Mouse (Mus musculus) kidney, embryonic 15.5 days (tissue): ENCODE data around the gene Slc23a4. TPM values are rescaled to one million over a fixed set of nuclear protein-coding genes. Genes with fewer than 3 reads are reported as not detected.

Experiments
- ATAC-seq: fragments of 200-750 bp; cut with Nextera tagmentation; replicated peaks from 2 replicates; pipeline ENCODE4 v1.8.0; 2017; ENCODE audit warnings: moderate TSS enrichment; ENCODE audit not compliant: low FRiP score
- H3K27ac ChIP-seq: fragments of 300-500 bp; sonication (generic); 2 replicates; pipeline ENCODE4 v1.5.1; 2015; ENCODE audit warnings: mild to moderate bottlenecking, inconsistent platforms
- H3K27me3 ChIP-seq: fragments of 300-500 bp; sonication (generic); 2 replicates; pipeline ENCODE4 v1.6.1; 2015; ENCODE audit warnings: inconsistent platforms
- H3K36me3 ChIP-seq: fragments of 300-500 bp; sonication (generic); 2 replicates; pipeline ENCODE4 v1.6.1; 2015; ENCODE audit warnings: inconsistent platforms
- H3K4me1 ChIP-seq: fragments of 300-500 bp; sonication (generic); 2 replicates; pipeline ENCODE4 v1.6.1; 2015; ENCODE audit warnings: inconsistent platforms
- H3K4me2 ChIP-seq: fragments of 300-500 bp; sonication (generic); 2 replicates; pipeline ENCODE4 v1.6.1; 2015; ENCODE audit warnings: moderate library complexity, mild to moderate bottlenecking, inconsistent platforms
- H3K4me3 ChIP-seq: fragments of 300-500 bp; sonication (generic); replicated peaks from 2 replicates; pipeline ENCODE4 v1.5.1; 2015; ENCODE audit warnings: mild to moderate bottlenecking, inconsistent platforms
- H3K9ac ChIP-seq: fragments of 300-500 bp; sonication (generic); 2 replicates; pipeline ENCODE4 v1.6.1; 2015; ENCODE audit warnings: mild to moderate bottlenecking, inconsistent platforms
- H3K9me3 ChIP-seq: fragments of 300-500 bp; sonication (generic); replicated peaks from 2 replicates; pipeline ENCODE4 v1.6.1; 2016; ENCODE audit warnings: inconsistent platforms
- WGBS: fragments of 180-500 bp; shearing (Covaris S2); methylation state at CpG from one replicate; pipeline ENCODE4 v1.1.7; 2015; ENCODE audit warnings: mixed read lengths; 5-methylcytosine and 5-hydroxymethylcytosine counted together
- polyA plus RNA-seq: library from polyadenylated mRNA; unstranded; fragments of >200 nt; fragmentation: Nextera tagmentation; extraction: Ambion mirVana; gene quantifications from 2 replicates; pipeline ENCODE4 v1.2.1, GENCODE M21; 2015

Gene Slc23a4
- 0.25 and 0.26 TPM in 2 replicates for polyA plus RNA-seq

DNA sequence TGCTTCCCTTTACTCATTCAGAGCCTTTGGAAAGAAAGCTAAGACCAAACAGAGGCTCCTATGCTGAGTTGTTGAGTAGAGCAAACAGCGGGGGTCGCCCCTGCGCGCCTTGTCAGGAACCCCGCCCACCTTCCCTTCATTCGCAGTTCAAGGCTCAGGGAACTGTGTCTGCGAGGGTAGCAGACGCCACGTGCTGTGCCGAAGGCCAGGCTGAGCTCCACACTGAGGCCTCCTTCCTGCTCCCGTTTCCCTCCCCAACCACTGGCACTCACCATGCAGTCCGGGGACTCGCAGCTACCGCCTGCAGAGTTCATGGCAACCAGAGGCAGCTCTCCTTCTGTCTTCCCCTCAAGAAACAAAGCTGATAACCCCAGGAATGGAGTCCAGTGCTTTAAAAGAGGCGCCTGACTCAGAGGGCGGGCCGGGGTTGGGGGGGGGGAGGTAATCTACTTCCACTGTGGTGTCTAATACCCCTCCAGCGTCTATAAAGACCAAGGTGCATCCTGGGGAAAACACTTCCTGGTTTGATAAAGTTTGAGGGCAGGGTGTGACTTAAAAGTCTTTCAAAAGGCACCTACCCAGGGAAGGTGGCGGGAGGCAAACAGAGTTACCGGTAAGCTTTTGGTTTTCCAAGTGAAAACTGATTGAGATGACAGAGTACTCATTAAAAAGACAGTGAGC, at the start of gene Slc23a4:
Gene Slc23a4, minus strand, starts transcription at position 324 of the 681 bp plus-strand sequence.
- no peaks in the 10 kb centered on the region for H3K27me3 ChIP-seq
- peak; percentile 76 for ATAC-seq
- H3K9me3 ChIP-seq, result no peaks in the 10 kb centered on the region
- H3K9ac ChIP-seq, result no peak within 1 kb of the TSS
- H3K4me3 ChIP-seq, result no peak within 1 kb of the TSS
- no peak within 1 kb of the TSS for H3K27ac ChIP-seq
- peaks cover 19% of the 10 kb centered on the region for H3K4me1 ChIP-seq
- peak within 1 kb of the TSS; percentile 46 for H3K4me2 ChIP-seq
- H3K36me3 ChIP-seq, result no peaks in the 10 kb centered on the region
- 12% methylated on average over 20 of the region's 20 CpGs for WGBS

DNA sequence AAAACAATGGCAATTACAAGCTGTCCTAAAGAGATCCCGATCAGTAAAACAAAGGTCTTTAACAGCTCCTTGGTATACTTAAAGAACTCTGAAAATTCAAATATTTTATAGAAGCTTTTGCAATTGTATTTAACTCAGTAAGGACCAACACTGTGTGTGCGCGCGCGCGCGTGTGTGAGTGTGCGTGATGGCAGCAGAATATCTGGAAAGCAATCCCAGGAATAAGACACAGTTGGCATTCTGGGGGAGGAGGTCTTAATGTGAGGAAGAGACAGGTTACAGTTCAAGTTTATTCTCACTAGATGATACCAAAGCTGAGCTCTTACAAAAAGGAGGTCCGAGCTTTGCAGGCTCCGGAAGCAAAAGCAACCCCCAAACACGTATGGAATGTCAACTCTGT, 45.1 kb upstream of the Slc23a4 start:
- no peaks in the 10 kb centered on the region for H3K4me1 ChIP-seq
- H3K9me3 ChIP-seq, result no peaks in the 10 kb centered on the region
- H3K9ac ChIP-seq, result no peak overlapping the region
- peaks cover 8% of the 10 kb centered on the region for H3K36me3 ChIP-seq
- WGBS, result 93% methylated on average over 11 of the region's 11 CpGs
- H3K27ac ChIP-seq, result no peak overlapping the region
- H3K27me3 ChIP-seq, result no peaks in the 10 kb centered on the region
- H3K4me2 ChIP-seq, result no peak overlapping the region
- no peak overlapping the region for H3K4me3 ChIP-seq
- no peak for ATAC-seq

DNA sequence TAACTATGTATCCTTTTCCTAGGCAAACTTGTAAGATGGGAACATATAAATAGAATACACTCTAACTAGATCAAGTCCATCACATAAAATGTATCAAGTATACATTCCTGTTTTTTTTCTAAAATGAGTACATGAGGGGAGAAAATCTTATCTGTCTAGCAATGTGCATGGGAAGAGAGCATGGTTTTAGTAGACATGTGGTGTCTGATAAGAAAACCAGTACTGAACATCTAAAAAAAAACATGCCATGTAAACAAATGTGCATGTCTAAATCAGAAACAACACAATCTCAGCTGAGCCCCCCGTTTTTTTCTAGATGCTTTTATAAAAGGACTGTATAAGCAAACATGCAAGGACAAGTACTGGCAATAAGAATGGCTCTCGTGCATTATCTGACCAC, 44.5 kb upstream of the Slc23a4 start:
- peaks cover 8% of the 10 kb centered on the region for H3K36me3 ChIP-seq
- no peaks in the 10 kb centered on the region for H3K27me3 ChIP-seq
- no peaks in the 10 kb centered on the region for H3K9me3 ChIP-seq
- H3K4me3 ChIP-seq, result no peak overlapping the region
- no peak overlapping the region for H3K27ac ChIP-seq
- no peak overlapping the region for H3K4me2 ChIP-seq
- no peak for ATAC-seq
- 75% methylated on average over 2 of the region's 2 CpGs for WGBS
- H3K4me1 ChIP-seq, result no peaks in the 10 kb centered on the region
- H3K9ac ChIP-seq, result no peak overlapping the region

DNA sequence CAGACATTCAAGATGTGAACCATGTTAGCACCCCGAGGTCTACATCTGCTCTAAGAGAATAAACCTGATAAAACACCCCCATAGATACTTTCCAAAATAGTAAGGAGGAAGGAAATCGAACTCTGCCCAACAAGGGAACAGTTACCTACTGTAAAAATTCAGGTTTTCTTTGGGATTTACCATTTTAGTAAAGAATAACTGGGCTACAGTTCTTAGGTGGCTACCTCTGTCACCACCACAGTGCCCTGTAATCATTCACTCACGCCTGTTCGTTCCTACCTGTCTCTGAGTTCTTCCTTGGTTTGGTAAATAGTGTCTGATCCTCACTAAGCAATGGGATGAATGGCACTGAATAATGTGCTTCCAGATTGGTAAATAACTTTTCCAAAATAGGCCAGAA, 42.6 kb upstream of the Slc23a4 start:
- no peak for ATAC-seq
- 96% methylated on average over 4 of the region's 4 CpGs for WGBS
- no peak overlapping the region for H3K9ac ChIP-seq
- no peaks in the 10 kb centered on the region for H3K36me3 ChIP-seq
- H3K4me2 ChIP-seq, result no peak overlapping the region
- H3K27ac ChIP-seq, result no peak overlapping the region
- H3K9me3 ChIP-seq, result no peaks in the 10 kb centered on the region
- H3K4me3 ChIP-seq, result no peak overlapping the region
- no peaks in the 10 kb centered on the region for H3K27me3 ChIP-seq
- no peaks in the 10 kb centered on the region for H3K4me1 ChIP-seq

DNA sequence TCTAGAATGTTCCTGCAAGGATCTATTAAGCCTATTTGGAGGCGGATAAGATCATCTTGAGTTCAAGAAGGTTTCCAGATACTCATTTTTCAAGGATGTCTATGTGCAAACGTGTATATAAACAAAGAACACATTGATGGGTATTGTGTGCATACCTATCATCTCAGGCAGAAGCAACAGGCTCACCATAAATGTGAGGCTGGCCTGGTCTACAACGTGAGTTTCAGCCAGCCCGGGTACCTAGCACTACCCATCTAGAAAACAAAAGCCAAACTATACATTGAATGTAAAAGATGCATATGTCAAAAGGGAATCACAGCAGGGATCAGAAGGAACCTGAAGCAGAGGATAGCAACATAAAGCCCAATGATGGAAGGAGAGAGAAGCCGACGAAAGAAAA, 42.0 kb upstream of the Slc23a4 start:
- H3K9me3 ChIP-seq, result no peaks in the 10 kb centered on the region
- no peak for ATAC-seq
- WGBS, result 91% methylated on average over 6 of the region's 6 CpGs

DNA sequence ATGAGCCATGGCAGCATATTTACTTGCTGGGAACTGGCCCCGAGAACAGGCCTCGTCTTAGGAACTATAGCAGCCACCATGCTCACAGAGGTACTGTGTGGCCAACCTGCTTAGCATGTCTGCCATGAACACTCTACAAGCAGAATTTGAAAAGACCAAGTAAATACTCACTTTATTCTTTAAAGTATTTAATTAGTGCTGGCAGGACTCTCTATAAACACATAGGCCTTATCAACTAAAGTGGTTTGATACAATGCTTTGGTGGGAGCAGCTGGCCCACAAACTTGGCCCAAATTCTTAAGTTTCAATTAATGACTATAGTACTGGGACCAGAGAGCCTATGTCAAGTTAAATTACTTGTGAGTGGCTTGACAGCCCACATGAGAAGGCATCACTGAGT, 39.8 kb upstream of the Slc23a4 start:
- Histone ChIP-seq H3K27me3 (no peaks in the 10 kb centered on the region), H3K36me3 (peaks cover 3% of the 10 kb centered on the region), H3K4me2 (no peak overlapping the region), H3K9ac (no peak overlapping the region), H3K4me3 (no peak overlapping the region), H3K4me1 (0 out of 2 replicates have a peak, but pooled peaks cover 2% of the 10 kb centered on the region), H3K9me3 (no peaks in the 10 kb centered on the region), H3K27ac (no peak overlapping the region)
- ATAC-seq, result no peak
- 94% methylated on average over 2 of the region's 2 CpGs for whole genome bisulfite sequencing

More for the DNA sequence above, 42.0 kb upstream of the Slc23a4 start:
- Histone ChIP-seq H3K36me3 (no peaks in the 10 kb centered on the region), H3K27ac (no peak overlapping the region), H3K27me3 (no peaks in the 10 kb centered on the region), H3K4me2 (no peak overlapping the region), H3K9ac (no peak overlapping the region), H3K4me3 (no peak overlapping the region), H3K4me1 (no peaks in the 10 kb centered on the region)

- H3K9me3 ChIP-seq, result no peaks in the 10 kb centered on the region
- H3K9ac ChIP-seq, result no peak overlapping the region
- H3K27me3 ChIP-seq, result no peaks in the 10 kb centered on the region
- 80% methylated on average over 6 of the region's 6 CpGs for WGBS
- H3K36me3 ChIP-seq, result peaks cover 9% of the 10 kb centered on the region
- H3K4me1 ChIP-seq, result 0 out of 2 replicates have a peak, but pooled peaks cover 2% of the 10 kb centered on the region
- no peak overlapping the region for H3K4me2 ChIP-seq
- no peak overlapping the region for H3K4me3 ChIP-seq
- no peak overlapping the region for H3K27ac ChIP-seq
- ATAC-seq, result no peak
Observed at GRCm38 (mm10) chr6:35027257-35027656, 39.1 kb upstream of the Slc23a4 start.

GRCm38 (mm10) chr6:35016624-35017023, 28.4 kb upstream of the Slc23a4 start:
- peaks cover 6% of the 10 kb centered on the region for H3K36me3 ChIP-seq
- WGBS, result 93% methylated on average over 5 of the region's 5 CpGs
- H3K4me2 ChIP-seq, result no peak overlapping the region
- no peaks in the 10 kb centered on the region for H3K27me3 ChIP-seq
- H3K4me3 ChIP-seq, result no peak overlapping the region
- ATAC-seq, result no peak
- no peak overlapping the region for H3K27ac ChIP-seq
- no peaks in the 10 kb centered on the region for H3K9me3 ChIP-seq
- H3K4me1 ChIP-seq, result no peaks in the 10 kb centered on the region
- no peak overlapping the region for H3K9ac ChIP-seq

DNA sequence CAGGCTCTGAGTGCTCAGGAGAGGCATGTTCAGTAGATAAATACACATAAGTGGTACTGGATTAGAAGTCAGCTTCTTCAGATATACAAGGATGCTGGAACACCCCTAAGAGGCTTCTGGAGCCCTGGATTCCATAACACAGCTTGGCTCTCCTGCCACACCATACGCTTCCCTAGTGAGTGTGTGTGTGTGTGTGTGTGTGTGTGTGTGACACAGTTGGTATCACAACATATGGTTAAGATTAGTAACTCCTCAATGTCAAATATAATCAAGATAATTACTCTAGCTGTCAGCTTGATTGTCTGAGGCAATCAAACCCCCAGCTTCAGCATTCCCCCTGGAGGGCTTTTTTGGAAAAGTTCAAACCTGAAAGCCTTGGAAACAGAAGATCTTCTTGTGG, 23.7 kb upstream of the Slc23a4 start:
- 0 out of 2 replicates have a peak, but pooled peaks cover 3% of the 10 kb centered on the region for H3K36me3 ChIP-seq
- no peak overlapping the region for H3K9ac ChIP-seq
- no peak overlapping the region for H3K4me3 ChIP-seq
- no peak for ATAC-seq
- 92% methylated on average over 1 of the region's 1 CpGs for WGBS
- no peak overlapping the region for H3K27ac ChIP-seq
- H3K9me3 ChIP-seq, result no peaks in the 10 kb centered on the region
- H3K4me2 ChIP-seq, result no peak overlapping the region
- H3K27me3 ChIP-seq, result no peaks in the 10 kb centered on the region
- no peaks in the 10 kb centered on the region for H3K4me1 ChIP-seq

DNA sequence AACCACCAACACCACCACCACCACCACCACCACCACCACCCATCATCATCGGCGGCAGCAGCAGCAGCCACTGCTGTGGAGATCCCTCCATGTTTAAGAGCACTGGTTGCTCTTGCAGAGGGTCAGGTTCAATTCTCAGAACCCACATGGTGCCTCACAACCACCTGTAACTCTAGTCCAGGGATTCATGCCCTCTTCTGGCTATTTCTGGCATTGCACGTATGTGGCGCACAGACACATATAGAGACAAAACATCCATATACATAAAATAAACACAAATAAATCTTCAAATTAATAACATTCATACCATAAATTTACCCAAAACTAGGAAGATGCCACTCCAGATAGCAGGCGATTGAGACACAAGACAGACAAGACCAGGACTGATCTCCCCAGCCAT, 22.5 kb upstream of the Slc23a4 start:
- WGBS, result 95% methylated on average over 5 of the region's 5 CpGs
- no peak overlapping the region for H3K27ac ChIP-seq
- H3K27me3 ChIP-seq, result no peaks in the 10 kb centered on the region
- no peak overlapping the region for H3K4me2 ChIP-seq
- H3K4me3 ChIP-seq, result no peak overlapping the region
- H3K9ac ChIP-seq, result no peak overlapping the region
- H3K9me3 ChIP-seq, result no peaks in the 10 kb centered on the region
- H3K36me3 ChIP-seq, result no peaks in the 10 kb centered on the region
- no peaks in the 10 kb centered on the region for H3K4me1 ChIP-seq
- no peak for ATAC-seq

DNA sequence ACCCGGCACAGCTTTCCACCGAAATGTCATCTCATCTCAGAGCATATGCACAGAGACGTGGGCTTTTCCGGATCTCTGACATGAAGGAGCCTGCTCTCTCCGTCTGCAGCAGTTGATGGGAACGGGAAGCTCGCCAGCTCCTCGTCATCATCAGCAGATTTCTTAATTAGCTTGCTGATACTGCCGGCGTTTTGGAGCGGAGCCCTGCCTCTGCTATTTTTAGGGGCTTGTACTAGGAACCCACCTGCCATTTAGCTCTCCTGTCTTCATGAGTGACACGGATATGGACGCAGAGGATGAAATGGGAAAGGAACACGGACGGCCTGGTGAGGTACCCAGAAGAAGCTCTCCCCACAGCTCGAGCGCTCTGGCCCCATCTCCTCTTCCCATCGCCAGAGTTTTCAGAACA, 14.1 kb upstream of the Slc23a4 start:
- Histone ChIP-seq H3K4me1 (no peaks in the 10 kb centered on the region), H3K9ac (no peak overlapping the region), H3K4me2 (no peak overlapping the region), H3K9me3 (no peaks in the 10 kb centered on the region), H3K36me3 (no peaks in the 10 kb centered on the region), H3K27me3 (no peaks in the 10 kb centered on the region), H3K27ac (no peak overlapping the region), H3K4me3 (no peak overlapping the region)
- no peak for ATAC-seq
- 80% methylated on average over 18 of the region's 18 CpGs for WGBS

GRCm38 (mm10) chr6:34999101-34999500, 10.9 kb upstream of the Slc23a4 start:
- WGBS, result 14% methylated on average over 4 of the region's 4 CpGs
- Histone ChIP-seq H3K4me3 (no peak overlapping the region), H3K27ac (no peak overlapping the region), H3K4me1 (peaks cover 5% of the 10 kb centered on the region; the same call in 1 of the 2 replicates), H3K27me3 (no peaks in the 10 kb centered on the region; the same call in 1 of the 2 replicates), H3K9me3 (no peaks in the 10 kb centered on the region), H3K36me3 (no peaks in the 10 kb centered on the region), H3K4me2 (peak overlapping the region; percentile 40), H3K9ac (no peak overlapping the region)
- peak; percentile 37; the same call in 1 of the 2 replicates for ATAC-seq

- H3K27ac ChIP-seq, result no peak overlapping the region
- H3K27me3 ChIP-seq, result no peaks in the 10 kb centered on the region; the same call in 1 of the 2 replicates
- no peaks in the 10 kb centered on the region for H3K9me3 ChIP-seq
- ATAC-seq, result no peak
- no peaks in the 10 kb centered on the region for H3K36me3 ChIP-seq
- H3K4me3 ChIP-seq, result no peak overlapping the region
- no peak overlapping the region for H3K4me2 ChIP-seq
- H3K4me1 ChIP-seq, result peaks cover 5% of the 10 kb centered on the region; the same call in 1 of the 2 replicates
- H3K9ac ChIP-seq, result no peak overlapping the region
- 61% methylated on average over 4 of the region's 4 CpGs for WGBS
Observed at GRCm38 (mm10) chr6:34996496-34996895, 8.3 kb upstream of the Slc23a4 start.
